Mouse (Mus musculus): ENCODE data around the gene Susd6. TPM values are rescaled to one million over a fixed set of nuclear protein-coding genes. Genes with fewer than 3 reads are reported as not detected.
A peak's percentile ranks its signal among the peaks of the same experiment; 100 is the strongest.

The Susd6 gene
- polyA plus RNA-seq (2014; fragmentation: Nextera tagmentation; extraction: Ambion mirVana) = 12.5 and 14.8 TPM in 2 replicates

- Histone ChIP-seq H3K4me1 (replicated peaks; ENCODE audit: control insufficient read depth, insufficient read depth, low read length) (peaks cover 20% of the 10 kb centered on the region), H3K4me2 (replicated peaks) (peak within 1 kb of the TSS; percentile 81), H3K4me3 (replicated peaks; ENCODE audit: low read length) (peak within 1 kb of the TSS; percentile 75), H3K36me3 (replicated peaks; ENCODE audit: control insufficient read depth, insufficient read depth) (no peaks in the 10 kb centered on the region), H3K9me3 (ENCODE audit: control insufficient read depth, low read length) (no peaks in the 10 kb centered on the region), H3K27ac (peak within 1 kb of the TSS; percentile 96), H3K9ac (peak within 1 kb of the TSS; percentile 88), H3K27me3 (ENCODE audit: control insufficient read depth, insufficient read depth, low read length) (no peaks in the 10 kb centered on the region)
- peak; percentile 98 for ATAC-seq (ENCODE audit: low FRiP score)
- DNase-seq (ENCODE audit: low spot score) = peak; percentile 99
- WGBS = 3% methylated on average over 56 of the region's 56 CpGs
These were observed at the start of gene Susd6 for GRCm38 (mm10) chr12:80789849-80790694. Gene Susd6 (plus strand): TSS chr12:80790510.

DNA sequence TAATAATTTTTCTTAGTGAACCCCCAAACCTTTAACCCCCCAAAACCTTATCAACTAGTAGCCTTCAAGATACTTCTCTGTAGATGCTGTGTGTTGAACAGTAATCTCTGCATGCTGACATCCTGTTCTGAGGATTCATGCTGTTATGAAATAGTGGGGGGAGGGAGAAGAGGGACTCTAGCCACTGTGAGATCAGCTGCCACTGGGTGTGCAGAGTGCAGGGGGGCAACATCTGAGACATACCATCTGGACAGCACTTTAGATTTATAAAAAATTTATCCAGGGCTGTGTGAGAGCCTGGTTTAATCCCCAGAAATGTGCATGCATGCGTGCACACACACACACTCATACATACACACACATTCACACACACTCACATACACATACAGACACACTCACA, 45.7 kb upstream of the Susd6 start:
- Histone ChIP-seq H3K9me3 (ENCODE audit: control insufficient read depth, low read length) (no peaks in the 10 kb centered on the region), H3K4me2 (replicated peaks) (no peak overlapping the region), H3K36me3 (replicated peaks; ENCODE audit: control insufficient read depth, insufficient read depth) (no peaks in the 10 kb centered on the region), H3K4me3 (replicated peaks; ENCODE audit: low read length) (no peak overlapping the region), H3K27ac (no peak overlapping the region), H3K27me3 (ENCODE audit: control insufficient read depth, insufficient read depth, low read length) (no peaks in the 10 kb centered on the region), H3K9ac (no peak overlapping the region), H3K4me1 (replicated peaks; ENCODE audit: control insufficient read depth, insufficient read depth, low read length) (peaks cover 11% of the 10 kb centered on the region)
- ATAC-seq (ENCODE audit: low FRiP score) = no peak
- DNase-seq (ENCODE audit: low spot score) = no peak
- 79% methylated on average over 1 of the region's 1 CpGs for WGBS

DNA sequence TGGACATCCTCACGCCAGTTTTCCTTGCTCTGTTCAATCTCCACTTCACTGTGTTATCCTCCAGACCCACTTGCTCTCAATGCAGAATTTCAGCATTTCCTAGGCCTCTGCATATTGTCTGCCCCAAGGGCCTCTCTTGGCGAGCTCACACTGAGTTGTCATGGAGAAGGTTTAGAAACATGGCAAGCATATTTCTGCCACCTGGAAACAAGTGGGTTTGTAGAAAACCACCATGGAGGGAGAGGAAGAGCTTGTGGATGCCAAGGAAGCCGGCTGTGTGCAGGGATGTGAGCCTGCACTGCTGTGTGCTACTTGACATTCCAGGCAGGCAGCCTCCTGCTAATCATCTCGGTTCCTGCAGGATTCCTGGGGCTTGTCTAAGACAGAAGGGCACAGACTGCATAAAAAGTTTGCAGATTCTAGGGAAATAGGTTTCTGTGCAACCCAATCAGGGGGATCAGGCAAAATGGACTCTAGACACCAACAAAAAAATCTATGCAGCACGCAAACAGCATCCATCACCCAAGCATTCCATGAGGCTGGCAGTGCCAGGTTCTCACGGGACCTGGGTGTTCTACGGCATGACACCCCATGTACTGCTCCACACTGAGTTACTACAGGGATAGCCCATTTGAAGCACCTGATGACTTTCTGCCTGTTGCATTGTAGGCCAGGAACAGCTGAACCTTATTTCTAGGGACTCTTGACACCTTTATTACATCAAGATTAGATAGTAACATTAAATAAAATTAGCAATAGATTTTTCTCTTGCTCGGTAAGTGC, 44.1 kb upstream of the Susd6 start:
- Histone ChIP-seq H3K4me2 (replicated peaks) (no peak overlapping the region; the same call in 1 of the 2 replicates), H3K9ac (peak overlapping the region; percentile 9; the same call in 1 of the 2 replicates), H3K27me3 (ENCODE audit: control insufficient read depth, insufficient read depth, low read length) (no peaks in the 10 kb centered on the region), H3K9me3 (ENCODE audit: control insufficient read depth, low read length) (no peaks in the 10 kb centered on the region), H3K36me3 (replicated peaks; ENCODE audit: control insufficient read depth, insufficient read depth) (no peaks in the 10 kb centered on the region), H3K27ac (peak overlapping the region; percentile 65), H3K4me1 (replicated peaks; ENCODE audit: control insufficient read depth, insufficient read depth, low read length) (peaks cover 11% of the 10 kb centered on the region), H3K4me3 (replicated peaks; ENCODE audit: low read length) (no peak overlapping the region)
- DNase-seq (ENCODE audit: low spot score) (peak; percentile 73), ATAC-seq (ENCODE audit: low FRiP score) (peak; percentile 77; the same call in 1 of the 2 replicates)
- 44% methylated on average over 8 of the region's 8 CpGs for WGBS

GRCm38 (mm10) chr12:80751556-80751955, 38.8 kb upstream of the Susd6 start:
- H3K9me3 ChIP-seq (ENCODE audit: control insufficient read depth, low read length) = peaks cover 7% of the 10 kb centered on the region; the same call in 1 of the 2 replicates
- ATAC-seq (ENCODE audit: low FRiP score) = no peak
- 92% methylated on average over 6 of the region's 6 CpGs for WGBS
- H3K9ac ChIP-seq = no peak overlapping the region
- no peak overlapping the region for H3K4me3 ChIP-seq (replicated peaks; ENCODE audit: low read length)
- H3K36me3 ChIP-seq (replicated peaks; ENCODE audit: control insufficient read depth, insufficient read depth) = peaks cover 33% of the 10 kb centered on the region
- H3K4me1 ChIP-seq (replicated peaks; ENCODE audit: control insufficient read depth, insufficient read depth, low read length) = no peaks in the 10 kb centered on the region
- H3K27me3 ChIP-seq (ENCODE audit: control insufficient read depth, insufficient read depth, low read length) = no peaks in the 10 kb centered on the region
- H3K27ac ChIP-seq = no peak overlapping the region
- H3K4me2 ChIP-seq (replicated peaks) = no peak overlapping the region
- DNase-seq (ENCODE audit: low spot score) = no peak

GRCm38 (mm10) chr12:80757751-80758558, 32.4 kb upstream of the Susd6 start:
- Histone ChIP-seq H3K27ac (peak overlapping the region; percentile 68), H3K27me3 (ENCODE audit: control insufficient read depth, insufficient read depth, low read length) (0 out of 2 replicates have a peak, but pooled peaks cover 4% of the 10 kb centered on the region), H3K9ac (peak overlapping the region; percentile 92), H3K36me3 (replicated peaks; ENCODE audit: control insufficient read depth, insufficient read depth) (peaks cover 56% of the 10 kb centered on the region), H3K4me1 (replicated peaks; ENCODE audit: control insufficient read depth, insufficient read depth, low read length) (peaks cover 27% of the 10 kb centered on the region), H3K4me3 (replicated peaks; ENCODE audit: low read length) (peak overlapping the region; percentile 56), H3K9me3 (ENCODE audit: control insufficient read depth, low read length) (peaks cover 26% of the 10 kb centered on the region), H3K4me2 (replicated peaks) (peak overlapping the region; percentile 72)
- ATAC-seq (ENCODE audit: low FRiP score) = peak; percentile 10; the same call in 1 of the 2 replicates
- DNase-seq (ENCODE audit: low spot score) = peak; percentile 66
- 26% methylated on average over 111 of the region's 122 CpGs for WGBS

GRCm38 (mm10) chr12:80758559-80759386, 31.5 kb upstream of the Susd6 start:
- peak overlapping the region; percentile 72 for H3K4me2 ChIP-seq (replicated peaks)
- 0 out of 2 replicates have a peak, but pooled peaks cover 4% of the 10 kb centered on the region for H3K27me3 ChIP-seq (ENCODE audit: control insufficient read depth, insufficient read depth, low read length)
- ATAC-seq (ENCODE audit: low FRiP score) (0 out of 2 replicates have a peak, but pooled peaks have one; percentile 5), DNase-seq (ENCODE audit: low spot score) (no peak)
- peak overlapping the region; percentile 96 for H3K27ac ChIP-seq
- H3K9ac ChIP-seq = peak overlapping the region; percentile 92
- WGBS = 26% methylated on average over 87 of the region's 92 CpGs
- peaks cover 27% of the 10 kb centered on the region for H3K4me1 ChIP-seq (replicated peaks; ENCODE audit: control insufficient read depth, insufficient read depth, low read length)
- peaks cover 51% of the 10 kb centered on the region for H3K36me3 ChIP-seq (replicated peaks; ENCODE audit: control insufficient read depth, insufficient read depth)
- H3K4me3 ChIP-seq (replicated peaks; ENCODE audit: low read length) = peak overlapping the region; percentile 56
- peaks cover 26% of the 10 kb centered on the region for H3K9me3 ChIP-seq (ENCODE audit: control insufficient read depth, low read length)

DNA sequence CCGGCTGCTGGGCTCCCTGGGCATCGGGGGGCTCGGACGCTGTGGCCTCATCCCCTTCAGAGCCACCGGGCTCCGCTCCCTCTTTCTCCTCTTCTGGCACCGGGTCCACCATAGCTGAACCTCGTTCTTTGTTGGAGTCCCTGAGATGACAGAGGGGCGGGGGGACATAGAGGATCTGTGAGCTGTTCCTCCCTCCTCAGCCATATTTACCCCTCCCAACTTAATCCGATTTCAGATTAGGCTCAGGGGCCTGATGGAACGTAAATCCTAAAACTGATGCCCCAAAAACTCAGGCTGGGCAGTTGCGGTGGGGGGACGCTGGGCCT, 31.0 kb upstream of the Susd6 start:
- Histone ChIP-seq H3K4me1 (replicated peaks; ENCODE audit: control insufficient read depth, insufficient read depth, low read length) (peaks cover 27% of the 10 kb centered on the region), H3K4me2 (replicated peaks) (peak overlapping the region; percentile 72), H3K9me3 (ENCODE audit: control insufficient read depth, low read length) (peaks cover 26% of the 10 kb centered on the region), H3K9ac (peak overlapping the region; percentile 92), H3K27ac (peak overlapping the region; percentile 96), H3K27me3 (ENCODE audit: control insufficient read depth, insufficient read depth, low read length) (0 out of 2 replicates have a peak, but pooled peaks cover 4% of the 10 kb centered on the region), H3K4me3 (replicated peaks; ENCODE audit: low read length) (peak overlapping the region; percentile 56), H3K36me3 (replicated peaks; ENCODE audit: control insufficient read depth, insufficient read depth) (peaks cover 45% of the 10 kb centered on the region)
- DNase-seq (ENCODE audit: low spot score) = no peak
- WGBS = 1% methylated on average over 13 of the region's 13 CpGs
- ATAC-seq (ENCODE audit: low FRiP score) = no peak; the same call in 1 of the 2 replicates

GRCm38 (mm10) chr12:80759713-80760395, 30.5 kb upstream of the Susd6 start:
- WGBS = 1% methylated on average over 22 of the region's 22 CpGs
- H3K9me3 ChIP-seq (ENCODE audit: control insufficient read depth, low read length) = peaks cover 26% of the 10 kb centered on the region
- H3K4me1 ChIP-seq (replicated peaks; ENCODE audit: control insufficient read depth, insufficient read depth, low read length) = peaks cover 27% of the 10 kb centered on the region
- H3K36me3 ChIP-seq (replicated peaks; ENCODE audit: control insufficient read depth, insufficient read depth) = peaks cover 40% of the 10 kb centered on the region
- DNase-seq (ENCODE audit: low spot score) (peak; percentile 68), ATAC-seq (ENCODE audit: low FRiP score) (peak; percentile 46)
- H3K27me3 ChIP-seq (ENCODE audit: control insufficient read depth, insufficient read depth, low read length) = 0 out of 2 replicates have a peak, but pooled peaks cover 4% of the 10 kb centered on the region
- peak overlapping the region; percentile 96 for H3K27ac ChIP-seq
- H3K4me3 ChIP-seq (replicated peaks; ENCODE audit: low read length) = peak overlapping the region; percentile 56
- H3K9ac ChIP-seq = peak overlapping the region; percentile 92
- peak overlapping the region; percentile 72 for H3K4me2 ChIP-seq (replicated peaks)
